17 mouse cellular contexts compared by ENCODE assay signal in genomic region chr13:110477709-110478108, GRCm38 (mm10).
"Had no signal": no experiment of that assay in that cellular context is flagged by ENCODE, and none has a peak within 500 bp of the region (broad histone marks: within the 10 kb centered on the region; RNA-seq: fewer than 3 reads in every experiment).

No protein-coding gene starts in this region.

- ATAC-seq: liver, embryonic 12.5 days; lung, postnatal 0 days; midbrain, embryonic 13.5 days; midbrain, embryonic 15.5 days had no signal

- H3K9ac ChIP-seq: liver, embryonic 12.5 days; liver, embryonic 14.5 days; lung, embryonic 15.5 days; midbrain, embryonic 13.5 days; midbrain, embryonic 15.5 days; neural tube, embryonic 12.5 days had no signal

- H3K27ac ChIP-seq: liver, embryonic 12.5 days; liver, embryonic 14.5 days; lung, embryonic 15.5 days; macrophage; midbrain, embryonic 13.5 days; midbrain, embryonic 15.5 days; neural tube, embryonic 12.5 days had no signal

- DNase-seq: lung, adult 18-20 months; lung, postnatal 14 days; lung, postnatal 36 days; right cerebral cortex, postnatal 14 days; thymus, adult 18-20 months; thymus, postnatal 14 days; thymus, postnatal 36 days had no signal

- H3K9me3 ChIP-seq: liver, embryonic 12.5 days; lung, embryonic 15.5 days; midbrain, embryonic 13.5 days; midbrain, embryonic 15.5 days; neural tube, embryonic 12.5 days had no signal

- H3K27me3 ChIP-seq: liver, embryonic 12.5 days; lung, embryonic 15.5 days; megakaryocyte, embryonic 14.5 days; midbrain, embryonic 13.5 days; midbrain, embryonic 15.5 days; neural tube, embryonic 12.5 days had no signal

- H3K36me3 ChIP-seq: liver, embryonic 12.5 days; lung, embryonic 15.5 days; midbrain, embryonic 13.5 days; midbrain, embryonic 15.5 days; neural tube, embryonic 12.5 days had no signal

- H3K4me1 ChIP-seq: liver, embryonic 12.5 days; megakaryocyte, embryonic 14.5 days; midbrain, embryonic 13.5 days; midbrain, embryonic 15.5 days; neural tube, embryonic 12.5 days had no signal

- H3K4me2 ChIP-seq: liver, embryonic 12.5 days; lung, embryonic 15.5 days; midbrain, embryonic 11.5 days; midbrain, embryonic 13.5 days; midbrain, embryonic 15.5 days; neural tube, embryonic 12.5 days had no signal

- H3K4me3 ChIP-seq: liver, embryonic 12.5 days; lung, embryonic 15.5 days; megakaryocyte, embryonic 14.5 days; midbrain, embryonic 13.5 days; midbrain, embryonic 15.5 days; neural tube, embryonic 12.5 days had no signal
